Mouse (Mus musculus) adrenal gland, postnatal 0 days (tissue): ENCODE results near the gene Oxsm. TPM values are rescaled to one million over a fixed set of nuclear protein-coding genes. Genes with fewer than 3 reads are reported as not detected.

ENCODE experiments used
- polyA plus RNA-seq: library from polyadenylated mRNA; unstranded; fragments of >200 nt; fragmentation: Nextera tagmentation; extraction: Ambion mirVana; gene quantifications from 2 replicates; pipeline ENCODE4 v1.2.1, GENCODE M21; 2015

Oxsm gene
- polyA plus RNA-seq = 4.0 and 6.2 TPM in 2 replicates

DNA sequence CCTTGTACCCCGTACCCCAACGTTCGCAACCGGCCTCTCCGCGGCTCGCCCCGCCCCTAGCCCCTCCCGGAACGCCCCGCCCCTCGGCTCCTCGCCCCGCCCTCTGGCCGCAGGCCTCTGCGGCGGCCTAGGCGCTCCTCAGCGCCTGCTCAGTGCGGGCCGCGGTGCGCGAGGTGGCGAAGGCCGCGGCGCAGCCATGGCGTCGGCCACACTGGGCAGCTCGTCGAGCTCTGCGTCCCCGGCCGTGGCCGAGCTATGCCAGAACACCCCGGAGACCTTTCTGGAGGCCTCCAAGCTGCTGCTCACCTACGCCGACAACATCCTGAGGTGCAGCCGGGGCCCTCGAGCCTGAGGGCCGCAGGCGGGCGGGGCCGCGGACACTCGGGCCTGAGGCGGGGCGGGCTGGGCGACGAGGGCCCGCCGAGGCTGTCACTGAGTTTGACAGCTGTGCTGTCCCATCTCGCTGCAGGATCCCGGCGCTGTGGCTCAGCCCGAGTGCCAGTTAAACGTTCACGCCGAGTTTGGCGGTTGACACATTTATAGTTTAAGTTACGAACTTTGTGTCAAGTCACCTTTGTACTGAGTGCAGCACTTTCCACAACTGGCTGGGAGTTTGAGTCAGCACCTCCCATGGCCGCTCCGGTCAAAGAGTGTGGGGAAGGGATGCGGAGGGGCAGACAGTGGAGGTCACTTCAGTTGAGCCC lies at the start of gene Oxsm, which contains the start of gene Ngly1:
TSS of gene Oxsm (minus strand) at position 638 of the 704 bp plus-strand sequence.
TSS of gene Ngly1 (plus strand) at position 110 of the 704 bp plus-strand sequence.

Other genes starting within 250 kb of the Oxsm start
- gene Ngly1, start 528 bp downstream of the Oxsm start, polyA plus RNA-seq = 36.4 and 44.6 TPM in 2 replicates
- gene Top2b, start 115.4 kb upstream of the Oxsm start, polyA plus RNA-seq = 19.4 and 25.6 TPM in 2 replicates